Mouse (Mus musculus) right cerebral cortex, adult 2 months (tissue): ENCODE results near the gene Cd177.
"Not testable (repeated sequence)": the region's sequence is repeated elsewhere in the genome, so short reads cannot be mapped to it uniquely, and the experiment has no call there.

Source experiments
- DNase-seq, 2 experiments: peaks; one replicate each; pipeline ENCODE4 v3.0.0; 2021 to 2022; ENCODE audit warnings: low spot score in 2 of 2

Cd177 gene

DNA sequence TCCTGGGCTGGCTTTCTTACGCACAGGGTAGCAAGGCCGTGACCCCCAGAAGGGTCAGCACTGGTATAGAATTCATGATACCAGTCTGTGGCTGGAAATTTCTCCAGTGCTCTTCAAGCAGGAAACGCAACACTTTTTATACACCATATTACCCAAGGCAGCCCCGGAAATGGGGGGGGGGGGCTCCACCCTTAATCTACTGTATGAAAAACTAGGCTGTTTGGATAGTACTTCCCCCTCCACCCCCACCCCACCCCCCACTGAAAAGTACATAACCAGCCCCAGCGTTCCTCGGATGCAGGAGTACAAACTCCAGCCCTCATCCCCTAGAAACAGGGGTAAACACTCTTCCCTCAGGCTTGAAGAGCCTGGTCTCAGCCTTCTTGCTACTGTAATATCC, at the start of gene Cd177:
Gene Cd177, minus strand, starts transcription at position 101 of the 400 bp plus-strand sequence.
- no peak for DNase-seq

- DNase-seq: no peak
Observed at GRCm38 (mm10) chr7:24809041-24809440, 48.9 kb upstream of the Cd177 start.

DNA sequence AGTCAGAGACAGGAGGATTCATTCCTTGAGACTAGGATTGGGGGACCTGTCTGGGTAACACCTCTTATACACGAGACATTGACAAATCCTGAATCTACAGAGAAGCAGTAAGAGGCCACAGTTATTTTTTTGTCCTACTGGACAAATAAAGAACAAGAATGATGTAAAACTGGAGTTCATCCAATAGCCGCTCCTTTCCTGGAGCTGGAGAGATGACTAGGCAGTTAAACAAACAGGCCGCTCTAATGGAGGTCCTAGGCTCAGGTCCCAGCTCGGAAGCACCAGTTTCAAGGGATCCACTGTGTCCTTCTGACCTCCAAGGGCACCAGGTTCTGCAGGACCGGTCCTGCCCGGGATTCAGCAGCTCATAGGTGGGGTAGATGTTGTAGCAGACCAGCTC, 44.7 kb upstream of the Cd177 start:
- no peak for DNase-seq

DNA sequence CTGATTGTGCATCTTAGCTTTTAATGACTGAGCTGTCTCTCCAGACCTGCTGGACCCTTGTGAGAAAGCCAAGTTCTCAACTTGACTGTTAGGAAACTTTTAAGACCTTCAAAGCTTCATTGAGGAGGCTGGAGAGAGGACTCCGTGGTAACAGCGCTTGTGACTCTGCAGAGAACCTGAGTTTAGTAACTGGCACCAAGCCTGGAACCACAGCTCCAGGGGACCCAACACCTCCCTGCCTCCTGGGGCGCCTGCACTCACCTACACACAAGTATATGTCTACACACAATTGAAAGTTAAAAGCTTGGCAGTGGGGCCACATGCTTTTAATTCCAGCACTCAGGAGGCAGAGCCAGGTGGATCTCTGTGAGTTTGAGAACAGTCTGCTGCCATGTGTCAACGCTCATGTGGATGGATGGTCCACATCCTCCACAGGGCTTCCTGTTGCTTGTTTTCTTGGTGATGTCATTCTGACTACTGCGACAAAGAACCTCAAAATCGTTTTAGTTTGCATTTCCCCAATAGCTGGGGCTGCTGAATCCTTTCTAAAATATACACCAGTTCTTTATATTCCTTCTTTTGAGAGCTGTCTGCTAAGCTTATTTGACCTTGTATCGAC, 42.1 kb upstream of the Cd177 start:
- DNase-seq: no peak

DNA sequence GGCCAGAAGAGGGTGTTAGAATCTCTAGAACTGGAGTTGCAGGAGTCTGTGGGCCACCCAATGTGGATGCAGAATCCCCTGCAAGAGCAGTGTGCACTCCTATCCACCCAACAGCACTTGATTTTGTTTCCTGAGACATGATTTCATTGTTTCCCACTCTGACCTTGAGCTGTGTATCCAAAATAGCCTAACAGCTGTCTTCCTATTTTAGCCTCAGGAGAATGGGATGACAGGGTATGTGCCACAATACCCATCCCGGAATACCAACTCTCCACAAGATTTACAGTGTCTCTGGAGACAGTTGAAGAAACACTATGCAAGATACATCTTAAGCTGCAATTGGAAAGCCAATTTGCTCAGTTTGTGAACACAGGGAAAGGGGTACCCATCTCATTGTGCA, 37.8 kb upstream of the Cd177 start:
- no peak for DNase-seq

- DNase-seq: not testable (repeated sequence)
Observed at GRCm38 (mm10) chr7:24776918-24777317, 16.8 kb upstream of the Cd177 start, which contains the start of gene Ceacam10. Ceacam10 (plus strand) TSS chr7:24777206.

DNA sequence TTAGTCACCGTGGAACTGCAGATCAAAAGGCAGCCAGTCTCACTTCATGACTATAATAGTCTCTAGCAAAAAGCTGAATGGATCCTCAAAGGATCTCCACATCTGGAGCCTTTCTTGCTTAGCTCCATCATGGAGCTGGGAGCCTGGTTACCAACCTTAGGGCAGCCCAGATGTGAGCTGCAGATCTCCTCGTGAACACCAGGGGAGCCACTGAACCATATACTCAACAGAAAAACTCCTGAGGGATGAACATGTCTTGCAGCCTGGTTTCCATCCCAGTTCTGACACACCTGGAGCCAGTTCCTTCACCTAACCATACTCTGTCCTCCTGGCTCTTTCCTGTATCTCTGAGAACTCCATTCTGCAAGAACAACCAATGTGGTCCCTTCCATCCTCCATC, 16.0 kb upstream of the Cd177 start:
- DNase-seq: no peak

GRCm38 (mm10) chr7:24773942-24774535, 13.9 kb upstream of the Cd177 start:
- no peak for DNase-seq

DNA sequence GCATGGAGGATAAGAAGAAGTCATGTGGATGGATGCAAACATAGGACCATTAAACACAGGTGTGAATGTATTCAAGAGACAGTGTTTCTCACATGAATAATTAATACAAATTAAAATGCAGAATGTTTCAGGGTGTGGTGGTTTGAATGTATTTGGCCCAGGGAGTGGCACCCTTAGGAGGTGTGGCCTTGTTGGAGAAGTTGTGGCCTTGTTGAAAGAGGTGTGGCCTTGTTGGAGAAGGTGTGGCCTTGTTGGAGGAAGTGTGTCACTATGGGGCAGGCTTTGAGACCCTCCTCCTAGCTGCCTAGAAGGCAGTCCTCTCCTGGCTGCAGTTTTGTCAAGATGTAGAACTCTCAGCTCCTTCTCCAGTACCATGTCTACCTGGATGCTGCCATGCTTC, 11.2 kb upstream of the Cd177 start:
- no peak for DNase-seq

- no peak for DNase-seq
Observed at GRCm38 (mm10) chr7:24762574-24762973, 2.5 kb upstream of the Cd177 start.

DNA sequence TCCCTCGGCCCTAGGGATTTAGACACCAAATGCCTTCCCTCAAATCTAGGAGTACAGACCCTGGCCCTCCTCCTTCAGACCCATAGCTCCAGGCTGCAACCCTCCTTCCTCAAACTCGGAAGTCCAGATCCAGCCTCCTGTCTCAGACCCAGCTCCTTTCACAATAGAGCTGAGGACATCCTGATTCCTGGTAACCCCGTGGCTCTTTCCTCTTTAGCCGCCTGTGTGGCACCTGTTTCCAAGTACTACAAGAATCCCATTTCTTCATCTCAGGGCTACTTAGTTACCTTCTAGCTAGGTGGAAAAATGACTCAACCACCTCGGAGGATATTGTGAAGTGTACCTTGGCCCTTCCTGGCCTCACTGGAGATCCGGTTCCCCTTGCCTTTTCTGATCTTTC, 1.1 kb upstream of the Cd177 start:
- no peak for DNase-seq

DNA sequence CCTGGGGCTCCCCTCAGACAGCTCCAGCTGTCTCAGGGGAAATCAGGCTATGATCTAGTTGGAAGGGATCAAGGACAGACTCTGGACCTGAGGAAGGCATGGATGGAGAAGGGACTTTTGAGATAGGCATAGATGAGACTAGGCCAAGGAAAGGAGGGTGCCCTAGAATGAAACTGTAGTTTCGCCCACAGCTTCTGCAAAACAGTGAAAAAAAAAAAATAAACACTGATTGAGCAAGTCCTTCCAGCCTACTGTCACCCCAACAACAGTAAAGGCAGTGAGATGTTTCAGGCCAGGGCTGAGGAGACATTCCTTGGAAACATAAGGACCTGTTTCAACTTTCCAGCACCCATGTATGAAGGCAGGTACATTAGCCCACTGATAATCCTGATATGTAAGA, 1.6 kb downstream of the Cd177 start:
- DNase-seq: no peak

- no peak for DNase-seq
Observed at GRCm38 (mm10) chr7:24753476-24753875, 6.6 kb downstream of the Cd177 start.

GRCm38 (mm10) chr7:24751610-24752009, 8.5 kb downstream of the Cd177 start:
- no peak for DNase-seq

GRCm38 (mm10) chr7:24750695-24751094, 9.4 kb downstream of the Cd177 start:
- no peak for DNase-seq

GRCm38 (mm10) chr7:24735970-24736670, 24.0 kb downstream of the Cd177 start:
- no peak for DNase-seq

DNA sequence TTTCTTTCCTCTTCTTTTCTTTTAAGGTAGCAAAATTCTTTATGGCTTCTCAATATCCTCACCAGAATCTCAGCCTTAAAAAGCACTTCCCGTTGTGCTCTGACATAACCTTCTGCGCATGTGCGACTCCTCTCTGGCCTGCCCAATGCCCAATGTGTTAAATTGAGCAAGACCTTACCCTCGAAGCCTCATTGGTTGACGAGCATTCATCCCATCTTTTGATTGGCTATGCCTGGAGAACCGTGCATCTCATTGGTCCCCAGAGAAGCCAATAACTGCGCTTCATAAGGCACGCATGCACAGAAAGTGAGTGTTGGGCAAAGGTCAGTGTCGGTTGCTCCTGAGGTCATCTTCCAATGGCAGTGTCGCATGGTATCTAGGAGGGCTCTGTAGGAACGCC, 33.3 kb downstream of the Cd177 start, which contains the start of gene Gm4763:
Gene Gm4763, minus strand, starts transcription at position 101 of the 400 bp plus-strand sequence.
- not testable (repeated sequence) for DNase-seq

- no peak for DNase-seq
Observed at GRCm38 (mm10) chr7:24715039-24715438, 45.1 kb downstream of the Cd177 start.

- DNase-seq: no peak
Observed at GRCm38 (mm10) chr7:24708832-24709292, 51.2 kb downstream of the Cd177 start, which contains the start of gene BC049730. BC049730 (plus strand) TSS chr7:24709242.

DNA sequence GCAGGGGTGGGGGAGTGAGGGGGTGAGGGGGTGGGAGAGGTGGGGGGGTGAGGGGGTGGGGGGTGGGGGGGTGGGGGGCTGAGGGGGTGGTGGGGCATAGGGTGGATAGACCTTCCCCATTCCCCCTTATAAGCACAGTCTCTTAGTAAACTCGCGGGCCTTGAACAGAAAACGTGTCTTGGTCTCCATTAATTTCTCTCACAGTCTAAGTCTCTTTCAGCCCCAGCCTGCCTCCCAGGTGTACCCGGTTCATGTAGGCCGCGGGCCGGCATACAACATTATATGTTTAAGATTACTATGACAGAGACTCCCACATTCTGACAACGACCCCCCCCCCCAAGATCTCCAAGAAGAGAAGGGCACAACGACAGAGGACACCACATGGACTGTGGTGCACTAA, 57.3 kb downstream of the Cd177 start:
- DNase-seq: not testable (repeated sequence)

DNA sequence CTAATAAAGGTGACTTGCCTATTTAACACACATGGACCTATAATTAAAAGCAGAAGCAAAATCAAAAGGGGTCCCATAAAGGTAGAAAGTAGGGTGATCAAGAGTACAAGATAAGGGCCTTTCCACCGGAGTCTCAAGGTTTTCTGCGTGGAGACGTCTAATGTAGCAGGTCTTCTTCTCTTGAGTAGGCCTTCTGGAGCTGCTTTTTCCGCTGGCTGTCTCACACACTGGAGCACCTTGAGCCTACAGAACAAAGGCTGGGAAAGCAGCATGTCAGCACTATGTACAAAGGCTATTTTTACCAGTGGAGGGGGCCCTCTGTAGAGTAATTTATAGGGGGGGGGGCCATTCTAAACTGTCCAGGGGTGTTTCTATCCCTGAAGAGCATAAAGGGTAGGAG, 62.2 kb downstream of the Cd177 start:
- DNase-seq: not testable (repeated sequence)
